Mouse (Mus musculus) cerebellum, adult 11 months (tissue): ENCODE results near the gene Kmt2d.
A peak's percentile ranks its signal among the peaks of the same experiment; 100 is the strongest.

Experiments
- DNase-seq: peaks from one replicate; pipeline ENCODE4 v3.0.0; 2022

Kmt2d gene

DNA sequence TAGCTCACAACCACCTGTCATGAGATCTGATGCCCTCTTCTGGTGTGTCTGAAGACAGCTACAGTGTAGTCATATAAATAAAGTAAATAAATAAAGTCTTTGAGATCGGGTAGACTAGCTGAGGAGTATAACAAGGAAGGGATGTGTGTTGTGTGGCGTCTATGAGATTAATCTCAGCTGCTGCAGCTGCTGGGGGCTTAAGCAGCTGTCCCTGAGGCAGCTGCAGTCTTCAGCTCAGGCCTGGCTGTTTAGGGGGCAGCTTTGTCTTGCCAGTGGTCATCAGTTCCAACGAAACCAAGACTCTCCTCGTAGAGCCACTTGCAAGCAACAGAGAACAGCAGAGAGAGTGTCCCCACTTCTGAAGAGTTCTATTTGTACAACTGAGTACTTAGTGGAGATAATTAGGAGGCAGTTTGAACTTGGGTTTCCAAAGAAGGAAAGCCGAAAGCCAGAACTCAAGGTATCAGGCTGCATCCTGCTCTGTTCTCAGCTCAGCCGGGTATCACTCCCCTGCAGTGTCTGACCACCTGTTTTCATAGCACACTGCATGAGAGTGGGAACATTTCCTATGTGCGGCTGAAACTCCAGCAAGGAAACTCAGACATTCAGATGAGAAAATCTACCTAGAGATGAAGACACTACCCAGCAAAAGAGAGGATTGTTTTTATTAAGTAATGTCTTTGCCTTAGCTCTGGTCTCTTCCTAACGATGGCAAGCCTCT is 15.8 kb upstream of the Kmt2d start:
- DNase-seq = no peak

GRCm38 (mm10) chr15:98884106-98884505 is 13.1 kb upstream of the Kmt2d start:
- DNase-seq = no peak

DNA sequence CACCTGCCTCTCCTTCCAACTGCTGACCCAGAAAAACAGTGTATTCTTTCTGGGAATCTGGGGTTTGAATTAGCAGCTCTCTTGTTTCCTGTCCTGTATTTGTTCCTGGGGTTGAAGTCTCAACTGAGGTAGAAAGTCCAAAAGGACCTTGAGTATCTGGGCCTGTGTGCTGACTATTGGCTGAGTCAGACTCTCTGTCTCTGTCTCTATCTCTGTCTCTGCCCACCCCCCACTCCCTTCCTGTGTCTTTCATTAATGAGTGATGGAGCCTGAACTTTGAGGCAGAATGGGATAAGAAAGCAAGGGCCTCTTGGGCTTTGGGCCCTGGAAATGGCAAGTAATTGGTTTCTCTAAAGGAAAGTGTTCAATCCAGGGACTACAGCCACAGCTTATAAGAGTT is 12.7 kb upstream of the Kmt2d start:
- DNase-seq = no peak

GRCm38 (mm10) chr15:98881656-98882008 is 10.6 kb upstream of the Kmt2d start:
- no peak for DNase-seq

GRCm38 (mm10) chr15:98880978-98881655 is 10.1 kb upstream of the Kmt2d start:
- DNase-seq = peak; percentile 94

DNA sequence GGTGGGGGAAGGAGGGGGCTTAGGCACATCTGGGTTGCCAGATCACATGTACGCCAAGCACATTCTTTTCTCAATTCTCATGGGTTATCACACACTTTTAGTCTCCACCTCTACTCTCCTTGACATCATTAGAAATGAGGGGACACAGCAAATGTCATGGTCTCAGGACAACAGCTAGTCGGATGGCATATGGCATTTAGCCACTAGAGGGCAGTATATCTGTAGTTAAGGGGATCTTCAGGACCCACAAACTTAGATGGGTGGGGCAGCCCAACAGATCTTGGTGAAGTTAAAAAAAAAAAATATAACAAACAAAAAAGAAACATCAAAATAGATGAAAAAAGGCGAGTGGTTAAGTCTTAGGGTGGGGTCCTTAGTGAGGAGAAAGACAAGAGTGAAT is 6.3 kb upstream of the Kmt2d start:
- peak; percentile 65 for DNase-seq

DNA sequence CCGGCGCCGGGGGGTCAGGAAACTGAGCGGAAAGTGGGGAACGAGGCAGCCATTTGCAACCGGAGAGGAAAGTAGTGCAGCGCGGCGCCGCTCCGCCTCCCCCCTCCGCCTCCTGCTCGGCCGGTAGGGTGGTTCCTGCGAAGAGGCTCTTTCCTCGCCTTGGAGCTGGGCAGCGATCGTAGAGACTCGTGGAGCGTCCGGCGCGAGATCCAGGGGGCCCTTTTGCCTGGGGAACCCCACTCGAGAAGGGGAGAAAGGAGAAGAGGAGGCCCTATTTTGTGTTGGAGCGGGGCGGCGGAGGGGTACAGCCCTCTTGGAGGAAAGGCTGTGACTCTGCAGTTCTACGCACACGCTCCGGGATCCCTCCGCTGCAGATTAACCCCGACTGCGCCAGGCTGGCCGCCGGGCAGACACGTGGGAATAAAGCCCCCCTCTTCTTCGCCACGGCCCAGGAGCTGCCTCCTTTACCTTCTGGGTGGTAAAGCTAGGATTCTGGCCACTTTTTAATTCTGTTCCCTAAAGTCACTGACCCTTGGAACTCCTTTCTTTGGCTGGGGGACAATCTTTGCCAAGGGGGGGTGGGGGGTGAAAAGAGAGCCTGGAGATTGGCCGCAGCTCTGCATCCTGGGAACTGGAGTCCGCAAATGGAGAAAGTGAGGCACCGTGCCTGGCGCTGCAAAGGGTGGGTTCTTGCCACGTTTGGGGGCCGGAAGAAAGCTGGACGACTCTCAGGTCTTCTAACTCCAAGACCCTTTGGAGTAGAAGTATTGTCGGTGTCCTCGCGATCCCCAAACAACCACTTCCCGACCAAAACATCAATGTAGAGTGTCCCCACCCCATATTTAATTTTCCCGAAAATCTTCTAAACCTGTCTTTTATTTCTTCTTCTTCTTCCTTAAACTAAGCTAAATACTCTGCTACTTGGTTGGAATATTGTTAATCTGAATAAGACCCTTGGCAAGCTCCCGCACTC is 1.2 kb upstream of the Kmt2d start:
- DNase-seq = peak; percentile 93

GRCm38 (mm10) chr15:98870179-98871069 is 580 bp downstream of the Kmt2d start:
- DNase-seq = peak; percentile 59

- DNase-seq = no peak
Measured at GRCm38 (mm10) chr15:98869342-98870178, 1.4 kb downstream of the Kmt2d start.

DNA sequence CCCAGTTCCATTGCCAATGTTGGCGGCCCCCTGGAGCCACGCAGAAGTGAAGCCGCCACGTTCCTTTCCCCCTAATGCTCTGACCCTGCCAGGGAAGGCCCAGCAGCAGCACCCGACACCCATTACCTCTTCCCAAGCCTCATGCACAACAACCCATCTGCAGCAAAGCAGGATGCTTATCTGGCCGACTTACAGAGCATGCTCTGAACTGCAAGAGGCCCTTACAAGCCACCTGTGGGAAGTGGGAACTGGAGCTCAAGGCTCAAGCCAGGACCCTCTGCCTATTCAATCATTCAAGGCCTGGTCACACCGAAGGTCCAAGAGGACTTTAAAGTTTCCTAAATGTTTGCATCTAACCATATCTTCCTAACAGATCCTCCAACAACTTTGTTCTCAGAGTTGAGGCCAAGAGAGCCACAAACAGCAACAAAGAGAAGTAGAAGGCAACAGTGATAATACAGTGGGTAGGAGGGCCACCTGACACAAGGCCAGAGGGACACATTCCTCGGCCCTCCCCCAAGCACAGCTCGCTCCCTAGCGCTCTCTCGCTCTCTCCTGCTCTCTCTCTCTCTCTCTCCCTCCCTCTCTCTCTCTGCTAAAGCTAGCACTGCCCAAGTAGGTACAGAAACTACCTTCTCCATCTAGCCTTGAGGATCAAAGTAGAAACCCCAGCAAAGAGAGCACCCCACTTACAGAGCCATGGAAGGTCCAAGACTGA is 2.5 kb downstream of the Kmt2d start:
- no peak for DNase-seq

DNA sequence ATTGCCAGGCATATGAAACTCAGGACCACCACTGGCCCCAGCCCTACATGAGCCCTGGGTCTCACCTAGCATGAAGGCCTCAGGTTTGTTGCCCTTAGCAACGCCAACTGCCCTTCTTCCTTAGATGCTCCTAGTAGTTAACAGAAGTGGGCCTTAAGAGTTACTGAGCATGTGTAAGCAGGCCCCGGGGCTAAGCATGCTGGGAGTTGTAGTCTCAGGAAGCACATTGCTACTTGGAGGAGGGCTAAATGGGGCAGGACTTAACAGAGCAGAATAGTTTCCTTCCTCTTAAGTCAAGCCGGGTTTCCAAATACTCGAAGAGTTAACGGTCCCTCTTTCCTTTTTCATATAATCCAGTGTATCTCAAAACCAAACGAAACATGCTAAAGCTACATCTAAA is 3.7 kb downstream of the Kmt2d start:
- DNase-seq = no peak

DNA sequence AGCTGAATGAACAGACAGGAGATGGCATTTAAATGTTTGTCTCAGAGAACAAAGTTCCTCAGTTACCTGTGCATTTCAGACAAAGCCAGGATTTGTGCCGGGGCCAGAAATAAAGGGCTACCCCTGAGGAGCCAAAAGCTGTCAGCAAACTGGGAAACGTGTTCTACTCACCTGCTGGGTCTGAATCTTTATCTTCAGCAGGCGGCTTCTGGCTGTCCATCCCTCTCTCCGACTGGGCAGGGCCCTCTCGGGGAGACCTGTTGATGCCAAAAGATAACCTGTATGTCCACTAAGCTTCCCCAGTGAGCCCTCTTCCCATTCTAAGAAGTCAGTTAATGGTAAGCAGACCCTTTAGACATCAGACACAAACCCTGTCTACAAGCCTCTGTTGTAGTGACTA is 4.5 kb downstream of the Kmt2d start:
- no peak for DNase-seq

DNA sequence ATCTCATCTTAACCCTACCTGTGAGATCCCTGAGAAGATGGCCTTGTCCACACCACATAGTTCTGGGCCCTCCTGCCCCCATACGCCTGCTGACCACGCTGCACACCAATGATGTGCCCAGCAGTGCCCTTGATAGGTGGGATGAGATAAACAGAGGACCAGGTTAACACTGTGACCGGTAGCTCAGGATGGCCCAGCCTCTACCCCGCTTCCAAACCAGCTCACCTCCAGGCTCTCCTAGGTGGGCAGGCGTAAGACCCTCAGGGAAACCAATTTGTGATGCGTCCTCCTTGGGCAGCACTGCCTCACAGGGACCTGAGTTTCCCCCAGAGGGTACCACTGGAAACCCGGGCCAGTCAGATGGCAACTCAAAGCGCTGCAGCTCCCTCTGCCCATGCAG is 5.2 kb downstream of the Kmt2d start:
- DNase-seq = no peak

DNA sequence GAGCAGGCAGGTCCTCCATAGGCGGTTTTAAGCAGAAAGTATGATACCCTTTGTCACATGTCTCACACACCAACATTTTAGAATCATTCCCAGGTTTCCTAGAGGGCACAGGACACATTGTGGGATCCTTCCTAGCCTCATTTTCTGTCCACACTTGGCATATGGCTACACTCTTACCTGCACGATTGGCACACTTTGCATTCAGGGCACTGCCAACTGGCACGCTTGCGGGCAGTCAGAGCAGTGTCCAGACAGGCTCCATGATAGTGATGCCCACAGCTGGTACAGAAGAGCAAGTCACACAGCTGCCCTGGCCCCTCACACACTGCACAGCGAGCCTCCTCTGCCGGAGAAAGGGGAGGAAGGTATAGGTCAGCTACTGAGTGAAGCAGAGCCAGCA is 6.1 kb downstream of the Kmt2d start:
- no peak for DNase-seq

GRCm38 (mm10) chr15:98863451-98863958 is 7.5 kb downstream of the Kmt2d start:
- no peak for DNase-seq

- no peak for DNase-seq
Measured at GRCm38 (mm10) chr15:98861701-98862410, 9.1 kb downstream of the Kmt2d start.

DNA sequence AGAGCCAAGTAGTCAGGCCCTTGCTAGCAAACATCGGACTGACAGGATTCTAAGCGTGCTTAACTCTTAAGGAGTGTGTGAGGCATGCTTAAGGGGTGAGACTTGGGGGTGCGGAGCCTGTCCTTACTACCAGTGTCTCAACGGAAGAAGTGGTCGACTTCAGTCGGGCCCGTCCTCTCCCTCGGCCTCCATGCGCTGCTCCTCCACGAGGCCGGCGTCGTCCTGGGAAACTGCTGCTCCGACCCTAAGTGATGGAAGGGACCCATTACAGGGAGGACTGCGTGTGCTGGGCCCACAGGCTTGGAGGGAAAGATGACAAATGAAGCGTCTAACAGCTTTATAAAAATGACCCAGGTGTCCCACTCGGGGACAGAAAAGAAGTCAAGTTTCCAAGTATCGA is 10.1 kb downstream of the Kmt2d start:
- no peak for DNase-seq

- DNase-seq = no peak
Measured at GRCm38 (mm10) chr15:98859319-98860043, 11.5 kb downstream of the Kmt2d start.

- DNase-seq = no peak
Measured at GRCm38 (mm10) chr15:98854214-98854613, 16.8 kb downstream of the Kmt2d start.
